Mouse (Mus musculus) forebrain, postnatal 0 days (tissue): ENCODE data around the gene Axin1. TPM values are rescaled to one million over a fixed set of nuclear protein-coding genes. Genes with fewer than 3 reads are reported as not detected.
"Not testable (repeated sequence)": the region's sequence is repeated elsewhere in the genome, so short reads cannot be mapped to it uniquely, and the experiment has no call there.

ENCODE experiments used
- ATAC-seq: fragments of 200-750 bp; cut with Nextera tagmentation; 2 replicates; pipeline ENCODE4 v1.8.0; 2017; ENCODE audit warnings: mild to moderate bottlenecking, moderate library complexity
- DNase-seq: peaks from one replicate; pipeline ENCODE4 v3.0.0-alpha.2; 2015
- H3K27ac ChIP-seq: fragments of 300-500 bp; sonication (generic); 2 replicates; pipeline ENCODE4 v1.5.1; 2014; ENCODE audit warnings: low read depth, mild to moderate bottlenecking, antibody characterized with exemption, low read length, moderate library complexity, mixed read lengths
- H3K27me3 ChIP-seq: fragments of 300-500 bp; sonication (generic); 2 replicates; pipeline ENCODE4 v1.6.1; 2014; ENCODE audit warnings: mild to moderate bottlenecking, low read length, mixed read lengths; ENCODE audit not compliant: insufficient read depth
- H3K36me3 ChIP-seq: fragments of 300-500 bp; sonication (generic); 2 replicates; pipeline ENCODE4 v1.6.1; 2014; ENCODE audit warnings: mild to moderate bottlenecking, moderate library complexity; ENCODE audit not compliant: insufficient read depth
- H3K4me1 ChIP-seq: fragments of 300-500 bp; sonication (generic); 2 replicates; pipeline ENCODE4 v1.6.1; 2014; ENCODE audit warnings: antibody characterized with exemption; ENCODE audit not compliant: insufficient read depth
- H3K4me2 ChIP-seq: fragments of 300-500 bp; sonication (generic); 2 replicates; pipeline ENCODE4 v1.6.1; 2014; ENCODE audit warnings: low read depth, mild to moderate bottlenecking, moderate library complexity
- H3K4me3 ChIP-seq: fragments of 300-500 bp; sonication (generic); 2 replicates; pipeline ENCODE4 v1.5.1; 2014; ENCODE audit warnings: low read depth, low read length, mixed read lengths
- H3K9ac ChIP-seq: fragments of 300-500 bp; sonication (generic); 2 replicates; pipeline ENCODE4 v1.6.1; 2014; ENCODE audit warnings: mild to moderate bottlenecking
- H3K9me3 ChIP-seq: fragments of 300-500 bp; sonication (generic); 2 replicates; pipeline ENCODE4 v1.6.1; 2016; ENCODE audit warnings: low read length
- CTCF ChIP-seq: sonication (generic); IDR thresholded peaks from 2 replicates; pipeline ENCODE4 v1.5.1; 2016; ENCODE audit warnings: antibody characterized with exemption, control low read depth, low read depth
- WGBS: fragments of 180-500 bp; shearing (Covaris S2); extraction: QIAGEN DNeasy Blood & Tissue Kit; methylation state at CpG from one replicate; pipeline ENCODE4 v1.1.7; 2014; 5-methylcytosine and 5-hydroxymethylcytosine counted together
- polyA plus RNA-seq: library from polyadenylated mRNA; unstranded; fragments of >200 nt; fragmentation: Nextera tagmentation; extraction: Ambion mirVana; gene quantifications from 2 replicates; pipeline ENCODE4 v1.2.1, GENCODE M21; 2015
- total RNA-seq: library from RNA; depleted of rRNA; stranded (reverse); fragments of >200 nt; gene quantifications from 2 replicates; pipeline ENCODE4 v1.2.3, GENCODE M21; 2014

The Axin1 gene
- total and polyA plus RNA-seq, 2 experiments from 2014 or later = 15.1 to 47.6 TPM

DNA sequence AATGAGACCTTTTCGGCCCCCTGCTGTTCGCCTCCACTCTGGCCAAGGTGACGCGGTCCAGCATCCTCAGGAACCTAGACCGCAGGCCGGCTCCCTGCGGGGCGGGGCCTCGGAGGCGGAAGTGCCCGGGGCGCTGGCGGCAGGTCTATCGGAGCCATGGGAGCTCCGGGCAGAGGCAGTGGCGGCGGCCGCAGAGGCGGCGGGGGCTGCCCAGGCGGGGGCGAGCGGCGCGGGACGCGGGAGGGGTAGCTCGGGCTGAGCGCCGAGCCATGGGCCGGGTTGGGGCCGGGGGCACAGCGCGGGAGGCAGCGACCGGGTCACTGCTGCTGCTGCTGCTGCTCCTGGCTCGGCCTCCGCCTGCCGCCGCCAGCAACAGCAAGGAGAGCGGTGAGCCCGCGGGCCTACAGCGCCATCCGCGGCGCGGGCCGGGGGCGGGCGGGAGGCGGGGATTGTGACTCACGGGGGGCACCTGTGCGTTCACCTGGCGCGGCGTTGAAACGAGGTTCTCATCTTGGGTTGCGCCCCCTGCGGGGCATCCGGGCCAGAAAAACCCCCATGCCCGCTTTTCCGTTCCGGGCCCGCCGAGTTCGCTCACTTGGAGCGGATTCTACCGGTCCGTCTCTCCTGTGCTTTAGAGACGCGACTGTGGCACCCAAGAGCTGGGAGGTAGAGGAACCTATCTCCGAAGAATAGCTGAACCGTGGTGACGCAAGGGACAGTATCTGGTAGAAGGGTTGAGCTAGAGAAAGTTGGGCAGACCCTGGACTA, 25.1 kb upstream of the Axin1 start, which contains the start of gene Tmem8:
TSS of gene Tmem8 (plus strand) at position 119 of the 768 bp plus-strand sequence.
- H3K9ac ChIP-seq = peak within 1 kb of the TSS; percentile 79
- H3K4me1 ChIP-seq = peaks cover 6% of the 10 kb centered on the region; the same call in 1 of the 2 replicates
- 1% methylated on average over 74 of the region's 75 CpGs for WGBS
- ATAC-seq (peak; percentile 72), DNase-seq (peak; percentile 77)
- peak; percentile 48 for TF ChIP-seq CTCF
- peaks cover 14% of the 10 kb centered on the region for H3K27me3 ChIP-seq
- no peaks in the 10 kb centered on the region for H3K36me3 ChIP-seq
- peak within 1 kb of the TSS; percentile 94 for H3K4me2 ChIP-seq
- H3K4me3 ChIP-seq = peak within 1 kb of the TSS; percentile 67
- no peaks in the 10 kb centered on the region for H3K9me3 ChIP-seq
- H3K27ac ChIP-seq = no peak within 1 kb of the TSS

DNA sequence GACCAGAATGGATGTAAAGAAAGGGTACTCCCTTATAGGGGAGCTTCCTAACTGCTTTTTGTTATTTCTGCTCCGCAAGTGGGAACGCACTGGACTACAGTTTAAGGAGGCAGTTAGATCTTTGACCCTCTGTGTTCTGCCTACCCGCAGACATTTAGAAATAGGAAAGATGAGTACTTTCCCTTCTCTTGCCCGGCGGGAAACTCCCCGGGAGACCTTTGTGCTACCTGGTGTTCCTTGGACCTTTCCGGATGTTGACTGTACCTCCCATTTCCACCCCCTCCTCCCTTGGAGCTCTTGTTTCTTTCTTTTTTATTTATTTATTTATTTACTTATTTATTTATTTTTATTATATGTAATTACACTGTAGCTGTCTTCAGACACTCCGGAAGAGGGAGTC, 24.4 kb upstream of the Axin1 start:
- peak overlapping the region; percentile 94 for H3K4me2 ChIP-seq
- H3K4me1 ChIP-seq = peaks cover 6% of the 10 kb centered on the region; the same call in 1 of the 2 replicates
- 10% methylated on average over 8 of the region's 8 CpGs for WGBS
- H3K36me3 ChIP-seq = no peaks in the 10 kb centered on the region
- no peak for TF ChIP-seq CTCF
- no peak for DNase-seq
- no peak for ATAC-seq
- no peak overlapping the region for H3K27ac ChIP-seq
- no peaks in the 10 kb centered on the region for H3K9me3 ChIP-seq
- H3K27me3 ChIP-seq = peaks cover 14% of the 10 kb centered on the region
- H3K4me3 ChIP-seq = peak overlapping the region; percentile 67
- peak overlapping the region; percentile 79 for H3K9ac ChIP-seq

DNA sequence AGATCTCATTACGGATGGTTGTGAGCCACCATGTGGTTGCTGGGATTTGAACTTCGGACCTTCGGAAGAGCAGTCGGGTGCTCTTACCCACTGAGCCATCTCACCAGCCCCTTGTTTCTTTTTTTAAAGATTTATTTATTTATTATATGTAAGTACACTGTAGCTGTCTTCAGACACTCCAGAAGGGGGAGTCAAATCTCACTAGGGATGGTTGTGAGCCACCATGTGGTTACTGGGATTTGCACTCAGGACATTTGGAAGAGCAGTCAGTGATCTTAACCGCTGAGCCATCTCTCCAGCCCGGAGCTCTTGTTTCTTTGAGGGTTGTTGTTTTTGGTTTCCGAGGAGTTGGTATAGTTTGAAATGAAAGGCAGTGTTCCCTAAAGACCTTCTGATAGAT, 24.0 kb upstream of the Axin1 start:
- H3K27me3 ChIP-seq = peaks cover 14% of the 10 kb centered on the region
- not testable (repeated sequence) for DNase-seq, H3K9ac ChIP-seq, H3K27ac ChIP-seq, H3K9me3 ChIP-seq, H3K36me3 ChIP-seq, H3K4me3 ChIP-seq, H3K4me2 ChIP-seq, H3K4me1 ChIP-seq, ATAC-seq
- WGBS = 63% methylated on average over 7 of the region's 7 CpGs

DNA sequence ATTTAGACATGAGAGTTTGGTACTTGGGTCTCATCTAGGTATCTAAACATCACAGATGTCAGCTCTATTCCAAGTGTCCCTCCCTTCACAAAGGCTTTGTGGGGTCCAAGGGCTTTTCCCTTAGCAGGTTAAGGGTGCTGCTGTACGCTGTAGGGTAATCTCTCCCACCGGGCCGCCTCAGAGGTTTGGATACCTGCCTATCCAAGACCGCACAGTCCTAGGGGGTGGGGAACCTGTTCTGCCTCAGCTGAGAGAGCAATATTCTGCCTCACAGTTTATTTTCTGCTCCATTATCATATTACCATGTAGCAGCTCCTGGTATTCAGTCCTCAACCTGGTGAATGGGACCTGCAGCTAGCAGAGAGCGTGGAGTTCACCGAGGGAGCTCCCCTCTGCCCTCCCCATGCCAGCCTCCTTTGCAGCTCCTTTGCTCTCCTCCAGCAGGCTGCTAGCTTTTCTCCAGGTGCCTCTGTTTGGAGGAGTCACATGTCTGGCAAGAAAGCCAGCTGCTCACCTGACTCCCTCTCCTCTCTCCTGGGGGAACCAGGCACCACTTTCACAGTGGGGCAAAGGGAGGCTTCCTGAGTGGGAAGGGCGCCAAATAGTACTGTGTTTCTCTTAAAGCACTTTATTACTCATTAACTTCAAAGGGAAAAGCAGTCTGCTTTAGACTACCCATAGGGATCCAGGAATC, 23.1 kb upstream of the Axin1 start:
- Histone ChIP-seq H3K9ac (no peak overlapping the region), H3K27me3 (peaks cover 14% of the 10 kb centered on the region), H3K9me3 (no peaks in the 10 kb centered on the region), H3K27ac (no peak overlapping the region), H3K36me3 (no peaks in the 10 kb centered on the region), H3K4me2 (no peak overlapping the region), H3K4me1 (peaks cover 6% of the 10 kb centered on the region; the same call in 1 of the 2 replicates), H3K4me3 (no peak overlapping the region)
- ATAC-seq = no peak
- TF ChIP-seq CTCF = no peak
- no peak for DNase-seq
- 80% methylated on average over 7 of the region's 7 CpGs for WGBS

DNA sequence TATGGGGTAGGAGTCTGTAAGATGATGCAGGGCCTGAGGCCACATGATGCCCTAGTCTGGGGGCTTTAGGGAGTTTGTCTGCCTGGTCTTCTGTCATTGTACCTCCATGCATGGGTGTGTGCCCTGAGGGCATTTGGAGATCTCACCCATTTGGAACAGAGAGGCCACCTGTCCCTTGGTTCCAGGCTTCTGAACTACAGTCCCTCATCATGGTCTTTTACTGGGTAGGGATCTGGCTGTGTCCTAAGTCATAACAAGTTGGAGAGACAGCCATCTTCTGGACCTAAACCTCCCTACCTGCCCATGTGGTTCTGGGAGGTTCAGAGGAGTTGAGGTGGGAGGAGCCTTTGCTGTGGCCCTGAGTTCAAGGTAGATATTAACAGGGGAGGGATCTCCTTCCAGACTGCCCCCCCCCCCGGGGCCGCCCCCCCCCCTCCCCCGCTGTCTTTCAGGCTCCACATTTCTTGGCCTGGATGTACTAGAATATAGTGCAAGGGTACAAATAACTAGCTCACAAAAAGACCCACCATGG, 22.5 kb upstream of the Axin1 start:
- 70% methylated on average over 3 of the region's 3 CpGs for WGBS
- peaks cover 6% of the 10 kb centered on the region; the same call in 1 of the 2 replicates for H3K4me1 ChIP-seq
- no peak overlapping the region for H3K4me2 ChIP-seq
- no peak overlapping the region for H3K9ac ChIP-seq
- H3K9me3 ChIP-seq = no peaks in the 10 kb centered on the region
- no peak for TF ChIP-seq CTCF
- no peaks in the 10 kb centered on the region for H3K36me3 ChIP-seq
- no peak for ATAC-seq
- no peak overlapping the region for H3K4me3 ChIP-seq
- no peak for DNase-seq
- no peak overlapping the region for H3K27ac ChIP-seq
- H3K27me3 ChIP-seq = peaks cover 14% of the 10 kb centered on the region

DNA sequence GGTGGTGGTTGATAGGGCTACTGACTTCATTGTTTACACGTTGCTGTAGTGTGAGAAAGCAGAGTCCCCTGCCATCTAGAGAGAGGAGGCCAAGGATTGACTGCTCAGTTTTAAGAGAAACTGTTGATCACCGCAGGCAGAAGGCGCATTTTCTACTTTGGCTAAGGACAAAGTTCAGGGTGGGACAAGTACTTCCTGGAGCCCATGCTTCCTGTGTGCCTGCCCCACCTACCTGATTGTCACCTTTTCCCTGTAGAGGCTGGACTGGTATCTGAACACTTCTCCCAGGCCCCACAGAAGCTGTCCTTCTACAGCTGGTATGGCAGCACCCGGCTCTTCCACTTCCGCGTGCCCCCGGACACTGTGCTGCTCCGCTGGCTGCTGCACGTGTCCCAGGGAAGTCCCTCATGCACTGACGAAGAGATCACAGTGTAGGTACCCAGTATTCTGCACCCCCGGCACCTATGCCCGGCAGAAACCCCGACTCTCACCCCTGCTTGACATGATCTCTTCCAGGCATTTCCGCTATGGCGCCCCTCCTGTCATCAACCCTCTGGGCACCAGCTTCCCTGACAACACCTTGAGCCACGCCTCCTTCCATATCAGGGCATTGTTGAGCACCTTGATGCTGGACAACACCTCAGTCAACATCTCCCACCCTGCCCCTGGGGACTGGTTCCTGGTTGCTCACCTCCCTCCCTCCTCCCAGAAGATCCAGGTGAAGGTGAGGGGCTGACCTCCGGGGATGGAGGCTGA, 21.8 kb upstream of the Axin1 start:
- 87% methylated on average over 17 of the region's 17 CpGs for WGBS
- TF ChIP-seq CTCF = no peak
- Histone ChIP-seq H3K27ac (no peak overlapping the region), H3K4me2 (no peak overlapping the region), H3K4me3 (no peak overlapping the region), H3K27me3 (peaks cover 14% of the 10 kb centered on the region), H3K9me3 (no peaks in the 10 kb centered on the region), H3K36me3 (no peaks in the 10 kb centered on the region), H3K9ac (no peak overlapping the region), H3K4me1 (peaks cover 6% of the 10 kb centered on the region; the same call in 1 of the 2 replicates)
- DNase-seq (no peak), ATAC-seq (no peak)
